Mouse (Mus musculus): ENCODE data around the gene Mlycd. TPM values are rescaled to one million over a fixed set of nuclear protein-coding genes. Genes with fewer than 3 reads are reported as not detected.

The Mlycd gene
- polyA plus RNA-seq, 1 experiment, result 23.1 TPM

DNA sequence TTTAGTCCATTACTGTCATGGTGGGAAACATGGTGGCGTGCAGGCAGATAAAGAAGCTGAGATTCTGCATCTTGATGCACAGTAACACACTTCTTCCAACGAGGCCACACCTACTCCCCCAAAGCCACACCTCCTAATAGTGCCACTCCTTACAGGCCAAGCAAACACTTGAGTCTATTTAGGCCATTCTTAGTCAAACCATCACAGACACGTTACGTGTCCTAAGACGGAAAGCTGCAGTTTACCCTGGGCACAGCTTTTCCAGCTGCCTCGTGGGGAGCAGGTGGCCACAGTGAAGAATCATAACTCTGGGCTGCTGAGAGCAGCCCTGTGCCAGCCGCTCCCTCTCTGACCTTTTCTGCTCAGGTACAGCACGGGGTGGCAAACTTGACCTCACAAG, 13.6 kb downstream of the Mlycd start:
- Histone ChIP-seq H3K36me3 (ENCODE audit: control insufficient read depth, insufficient read depth) (peaks cover 3% of the 10 kb centered on the region), H3K4me2 (ENCODE audit: low read depth) (no peak overlapping the region), H3ac (ENCODE audit: control insufficient read depth, insufficient read length) (no peak overlapping the region), H3K79me2 (ENCODE audit: control insufficient read depth, insufficient read depth) (no peaks in the 10 kb centered on the region), H3K4me3 (no peak overlapping the region), H3K27me3 (ENCODE audit: control insufficient read depth, insufficient read depth, insufficient read length) (no peaks in the 10 kb centered on the region)
- no peak for TF ChIP-seq POLR2AphosphoS2 (IDR thresholded peaks at IDR 0.05; ENCODE audit: insufficient read length, low read depth)
- TF ChIP-seq REST (IDR thresholded peaks at IDR 0.05; ENCODE audit: insufficient read depth, insufficient read length), result no peak
- TF ChIP-seq MAX (IDR thresholded peaks at IDR 0.05; ENCODE audit: low read depth), result no peak
- TF ChIP-seq USF1 (IDR thresholded peaks at IDR 0.05; ENCODE audit: low read depth), result no peak
- no peak for TF ChIP-seq CEBPB (IDR thresholded peaks at IDR 0.05; ENCODE audit: insufficient read depth, poor library complexity, severe bottlenecking)
- TF ChIP-seq POLR2A (IDR thresholded peaks at IDR 0.05; ENCODE audit: insufficient read length, low read depth), result no peak
- TF ChIP-seq MYOD1 (IDR thresholded peaks at IDR 0.05; ENCODE audit: control insufficient read depth in 1 of 3, insufficient read length in 2 of 3, low read depth in 2 of 3), result no peak
- no peak for TF ChIP-seq TCF12 (IDR thresholded peaks at IDR 0.05; ENCODE audit: insufficient read depth, poor library complexity, severe bottlenecking)
- TF ChIP-seq SRF (IDR thresholded peaks at IDR 0.05; ENCODE audit: control insufficient read depth, insufficient read length, low read depth), result no peak
- TF ChIP-seq MYOG (IDR thresholded peaks at IDR 0.05; ENCODE audit: control insufficient read depth in 1 of 3, insufficient read depth in 1 of 3, insufficient read length in 2 of 3, low read depth in 2 of 3), result no peak
- TF ChIP-seq E2F4 (IDR thresholded peaks at IDR 0.05; ENCODE audit: insufficient read depth), result no peak
- TF ChIP-seq TCF3 (IDR thresholded peaks at IDR 0.05; ENCODE audit: insufficient read length, low read depth), result no peak

DNA sequence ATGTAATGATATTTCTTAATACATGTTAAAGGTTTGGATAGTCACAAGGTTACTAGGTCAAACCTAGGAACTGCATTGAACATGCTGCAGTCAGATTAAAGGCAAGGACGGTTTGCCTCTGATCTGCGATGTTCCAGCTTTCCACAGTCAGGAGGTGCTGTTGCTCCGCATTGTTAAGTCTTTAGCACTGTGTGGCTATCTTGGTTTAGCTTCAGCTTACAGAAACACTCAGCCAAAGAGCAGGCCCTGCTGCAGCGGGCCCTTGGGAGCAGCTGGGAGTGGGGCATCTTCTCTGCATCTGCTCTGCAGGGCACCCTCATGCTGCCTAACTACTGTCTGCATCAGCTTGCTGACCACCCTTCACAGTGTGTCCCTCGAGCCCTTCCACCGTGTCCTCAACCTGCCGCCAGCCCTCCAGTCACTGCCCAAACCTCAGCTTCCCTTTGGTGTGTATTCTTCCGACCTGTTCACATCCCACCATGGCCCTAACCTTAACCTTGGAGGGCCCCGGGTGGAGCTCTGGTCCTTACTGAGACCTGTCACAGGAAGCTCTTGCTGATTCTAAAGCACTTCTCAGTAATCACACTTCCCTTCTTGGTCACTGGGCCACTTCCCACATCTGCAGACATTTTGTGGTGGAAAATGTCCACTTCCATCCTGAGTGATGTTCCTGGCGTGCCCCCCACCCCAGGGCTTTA, 17.5 kb downstream of the Mlycd start:
- H3K36me3 ChIP-seq (ENCODE audit: control insufficient read depth, insufficient read depth), result peaks cover 3% of the 10 kb centered on the region
- H3K4me3 ChIP-seq, result no peak overlapping the region
- TF ChIP-seq MYOG (IDR thresholded peaks at IDR 0.05; ENCODE audit: control insufficient read depth in 1 of 3, insufficient read depth in 1 of 3, insufficient read length in 2 of 3, low read depth in 2 of 3), result no peak
- TF ChIP-seq REST (IDR thresholded peaks at IDR 0.05; ENCODE audit: insufficient read depth, insufficient read length), result no peak
- TF ChIP-seq MAX (IDR thresholded peaks at IDR 0.05; ENCODE audit: low read depth), result no peak
- TF ChIP-seq TCF3 (IDR thresholded peaks at IDR 0.05; ENCODE audit: insufficient read length, low read depth), result no peak
- no peak for TF ChIP-seq POLR2AphosphoS2 (IDR thresholded peaks at IDR 0.05; ENCODE audit: insufficient read length, low read depth)
- no peak for TF ChIP-seq CEBPB (IDR thresholded peaks at IDR 0.05; ENCODE audit: insufficient read depth, poor library complexity, severe bottlenecking)
- TF ChIP-seq SRF (IDR thresholded peaks at IDR 0.05; ENCODE audit: control insufficient read depth, insufficient read length, low read depth), result no peak
- TF ChIP-seq USF1 (IDR thresholded peaks at IDR 0.05; ENCODE audit: low read depth), result no peak
- no peak for TF ChIP-seq POLR2A (IDR thresholded peaks at IDR 0.05; ENCODE audit: insufficient read length, low read depth)
- no peak for TF ChIP-seq MYOD1 (IDR thresholded peaks at IDR 0.05; ENCODE audit: control insufficient read depth in 1 of 3, insufficient read length in 2 of 3, low read depth in 2 of 3)
- TF ChIP-seq TCF12 (IDR thresholded peaks at IDR 0.05; ENCODE audit: insufficient read depth, poor library complexity, severe bottlenecking), result no peak
- no peak for TF ChIP-seq E2F4 (IDR thresholded peaks at IDR 0.05; ENCODE audit: insufficient read depth)
- H3K27me3 ChIP-seq (ENCODE audit: control insufficient read depth, insufficient read depth, insufficient read length), result no peaks in the 10 kb centered on the region
- no peaks in the 10 kb centered on the region for H3K79me2 ChIP-seq (ENCODE audit: control insufficient read depth, insufficient read depth)
- H3K4me2 ChIP-seq (ENCODE audit: low read depth), result no peak overlapping the region
- no peak overlapping the region for H3ac ChIP-seq (ENCODE audit: control insufficient read depth, insufficient read length)

DNA sequence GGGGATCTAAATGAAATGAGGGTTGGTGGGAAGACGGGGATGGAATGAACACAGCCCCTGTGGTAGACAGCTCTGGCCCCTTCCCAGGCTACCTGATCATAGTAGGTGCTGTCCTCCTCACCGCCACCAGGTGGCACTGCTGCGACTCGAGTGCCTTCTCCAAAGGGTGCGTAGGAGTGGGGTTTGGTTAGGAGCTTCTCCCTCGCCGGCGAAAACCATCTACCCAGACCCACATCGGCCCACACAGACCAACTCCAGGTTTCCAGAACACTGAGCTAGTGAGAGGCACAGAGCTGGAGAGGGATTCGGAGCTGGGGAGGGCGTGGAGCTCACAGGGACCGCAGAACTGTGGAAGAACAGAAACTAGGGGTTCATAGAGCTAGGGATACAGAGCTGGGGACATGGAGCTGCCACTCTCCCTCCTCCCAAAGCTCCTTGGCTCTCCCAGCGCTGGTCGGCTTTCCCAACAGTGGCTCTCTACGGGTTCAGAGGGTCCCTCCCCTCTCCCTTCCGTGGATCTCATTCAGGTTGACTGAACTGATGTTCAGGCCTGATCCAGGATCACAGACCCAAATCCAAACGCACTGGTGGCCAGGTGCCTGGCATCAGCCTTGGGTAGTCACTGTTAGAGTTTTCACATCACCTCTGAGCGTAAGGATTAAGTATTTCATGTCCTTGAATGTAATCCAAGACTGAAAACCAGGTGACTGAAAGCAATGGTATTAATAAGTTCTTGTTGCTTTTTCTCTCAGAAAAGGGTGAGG, 18.2 kb downstream of the Mlycd start:
- peak overlapping the region; percentile 81 for H3K4me2 ChIP-seq (ENCODE audit: low read depth)
- no peaks in the 10 kb centered on the region for H3K79me2 ChIP-seq (ENCODE audit: control insufficient read depth, insufficient read depth)
- peaks cover 3% of the 10 kb centered on the region for H3K36me3 ChIP-seq (ENCODE audit: control insufficient read depth, insufficient read depth)
- H3K27me3 ChIP-seq (ENCODE audit: control insufficient read depth, insufficient read depth, insufficient read length), result no peaks in the 10 kb centered on the region
- no peak overlapping the region for H3ac ChIP-seq (ENCODE audit: control insufficient read depth, insufficient read length)
- TF ChIP-seq MAX (IDR thresholded peaks at IDR 0.05; ENCODE audit: low read depth) (no peak), SRF (IDR thresholded peaks at IDR 0.05; ENCODE audit: control insufficient read depth, insufficient read length, low read depth) (no peak), POLR2AphosphoS2 (IDR thresholded peaks at IDR 0.05; ENCODE audit: insufficient read length, low read depth) (peak; percentile 67)
- H3K4me3 ChIP-seq, result no peak overlapping the region

DNA sequence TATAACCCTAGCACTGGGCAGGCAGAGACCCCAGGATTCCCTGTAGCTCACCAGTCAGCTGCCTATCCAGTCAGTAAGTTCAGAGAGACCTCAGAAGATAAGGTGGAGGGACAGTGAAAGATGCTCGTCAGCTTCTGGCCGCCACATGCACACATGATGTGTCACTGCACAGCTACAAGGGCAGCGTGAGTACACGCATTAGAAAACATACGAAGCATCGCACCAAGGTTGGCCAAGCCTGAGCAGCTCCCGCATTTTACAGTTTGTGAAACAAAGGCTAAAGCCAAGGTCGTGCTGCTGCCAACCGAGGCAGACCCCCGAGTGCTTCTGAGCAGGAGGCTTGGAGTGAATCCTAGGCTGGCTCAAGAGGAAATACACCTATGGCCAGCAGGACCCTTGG, 18.9 kb downstream of the Mlycd start:
- Histone ChIP-seq H3K27me3 (ENCODE audit: control insufficient read depth, insufficient read depth, insufficient read length) (no peaks in the 10 kb centered on the region), H3K4me3 (no peak overlapping the region), H3ac (ENCODE audit: control insufficient read depth, insufficient read length) (no peak overlapping the region), H3K4me2 (ENCODE audit: low read depth) (no peak overlapping the region), H3K79me2 (ENCODE audit: control insufficient read depth, insufficient read depth) (no peaks in the 10 kb centered on the region), H3K36me3 (ENCODE audit: control insufficient read depth, insufficient read depth) (peaks cover 3% of the 10 kb centered on the region)
- TF ChIP-seq MYOD1 (IDR thresholded peaks at IDR 0.05; ENCODE audit: control insufficient read depth in 1 of 3, insufficient read length in 2 of 3, low read depth in 2 of 3) (no peak), TCF3 (IDR thresholded peaks at IDR 0.05; ENCODE audit: insufficient read length, low read depth) (no peak), REST (IDR thresholded peaks at IDR 0.05; ENCODE audit: insufficient read depth, insufficient read length) (no peak), E2F4 (IDR thresholded peaks at IDR 0.05; ENCODE audit: insufficient read depth) (no peak), USF1 (IDR thresholded peaks at IDR 0.05; ENCODE audit: low read depth) (no peak), TCF12 (IDR thresholded peaks at IDR 0.05; ENCODE audit: insufficient read depth, poor library complexity, severe bottlenecking) (no peak), MYOG (IDR thresholded peaks at IDR 0.05; ENCODE audit: control insufficient read depth in 1 of 3, insufficient read depth in 1 of 3, insufficient read length in 2 of 3, low read depth in 2 of 3) (no peak), MAX (IDR thresholded peaks at IDR 0.05; ENCODE audit: low read depth) (no peak), CEBPB (IDR thresholded peaks at IDR 0.05; ENCODE audit: insufficient read depth, poor library complexity, severe bottlenecking) (no peak), SRF (IDR thresholded peaks at IDR 0.05; ENCODE audit: control insufficient read depth, insufficient read length, low read depth) (no peak), POLR2A (IDR thresholded peaks at IDR 0.05; ENCODE audit: insufficient read length, low read depth) (no peak), POLR2AphosphoS2 (IDR thresholded peaks at IDR 0.05; ENCODE audit: insufficient read length, low read depth) (no peak)

Measured in myocyte (in vitro differentiated cells).